Comparison of ENCODE assay signal across 9 mouse cellular contexts in the genomic region with DNA sequence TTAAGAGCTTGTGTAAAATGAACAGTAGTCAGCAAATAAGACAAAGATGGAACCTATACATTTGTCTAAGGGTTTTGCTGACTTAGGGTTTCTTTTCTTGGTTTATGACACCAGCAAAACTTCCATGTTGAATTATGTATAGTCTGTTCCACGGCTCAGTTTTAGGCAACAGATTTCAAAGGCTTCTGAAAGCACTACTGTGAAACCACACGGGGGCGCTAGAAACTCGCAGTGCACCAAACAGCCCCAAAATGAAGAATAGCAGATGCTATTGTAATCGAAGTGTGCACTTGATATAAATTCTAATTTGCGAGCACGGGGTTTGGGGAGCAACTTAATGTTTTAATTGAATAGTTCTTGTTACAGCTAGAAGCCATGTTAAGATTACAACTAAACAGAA. TPM values are rescaled to one million over a fixed set of nuclear protein-coding genes. Genes with fewer than 3 reads are reported as not detected.
DNase-seq lines count a peak whose midpoint lies in the region; ATAC-seq lines count a peak whose summit lies in the region.
"Had no signal": no experiment of that assay in that cellular context is flagged by ENCODE, and none has a peak within 500 bp of the region (broad histone marks: within the 10 kb centered on the region; RNA-seq: fewer than 3 reads in every experiment).

No protein-coding gene starts in this region.

- ATAC-seq in cerebellum, adult (ENCODE audit: insufficient number of reproducible peaks, low FRiP score, low TSS enrichment), result peak; percentile 56; the same call in 1 of the 2 replicates
- ATAC-seq in megakaryocyte-erythroid progenitor cell, adult 5-6 weeks (replicated peaks; ENCODE audit: low FRiP score, low TSS enrichment, poor library complexity, severe bottlenecking), result peak; percentile 70; the same call in 1 of the 2 replicates

- no peak for DNase-seq in cerebellum, adult 11-12 months
- DNase-seq in MEL-GATA-1-ER (ENCODE audit: extremely low read depth, low read depth), result peak; percentile 7
- DNase-seq in cerebellum, postnatal 10 days, result peak; percentile 89 to 91
- DNase-seq in frontal cortex, postnatal 25 days (ENCODE audit: low spot score in 2 of 2), result peak; percentile 40 to 60
- peak; percentile 21 to 65 for DNase-seq in layer of hippocampus, adult 8-10 months (ENCODE audit: low spot score in 2 of 2)
- peak; percentile 60 for DNase-seq in telencephalon, adult 2 months (ENCODE audit: low read depth, low spot score)
- DNase-seq: liver, embryonic 13.5 days had no signal

RNA-seq across cellular contexts. Expression of a gene that starts 58.3 kb away (rescaled TPM):
- total RNA-seq in layer of hippocampus, adult 8-10 months (2022), result under 1 TPM; 0.12 to 0.27 (median 0.19) TPM
- not detected in 2 replicates for total RNA-seq in megakaryocyte-erythroid progenitor cell, adult 5-6 weeks (2014; fragmentation: Nextera tagmentation)
- total RNA-seq in megakaryocyte-erythroid progenitor cell, adult 5-6 weeks (2017), result not detected in 2 replicates
